Mouse (Mus musculus): ENCODE data around the gene Klhdc7b. TPM values are rescaled to one million over a fixed set of nuclear protein-coding genes. Genes with fewer than 3 reads are reported as not detected.
A peak's percentile ranks its signal among the peaks of the same experiment; 100 is the strongest.
"Not testable (repeated sequence)": the region's sequence is repeated elsewhere in the genome, so short reads cannot be mapped to it uniquely, and the experiment has no call there.

Klhdc7b gene
- polyA plus RNA-seq, 1 experiment: not detected

- Histone ChIP-seq H3K79me2 (ENCODE audit: control insufficient read depth, insufficient read depth) (peaks cover 12% of the 10 kb centered on the region), H3K4me3 (peak overlapping the region; percentile 89), H3K4me2 (ENCODE audit: low read depth) (peak overlapping the region; percentile 99), H3K36me3 (ENCODE audit: control insufficient read depth, insufficient read depth) (peaks cover 9% of the 10 kb centered on the region), H3K27me3 (ENCODE audit: control insufficient read depth, insufficient read depth, insufficient read length) (no peaks in the 10 kb centered on the region), H3ac (ENCODE audit: control insufficient read depth, insufficient read length) (peak overlapping the region; percentile 2)
- TF ChIP-seq SRF (IDR thresholded peaks at IDR 0.05; ENCODE audit: control insufficient read depth, insufficient read length, low read depth) (no peak), MYOG (IDR thresholded peaks at IDR 0.05; ENCODE audit: control insufficient read depth in 1 of 3, insufficient read depth in 1 of 3, insufficient read length in 2 of 3, low read depth in 2 of 3) (no peak), MYOD1 (IDR thresholded peaks at IDR 0.05; ENCODE audit: control insufficient read depth in 1 of 3, insufficient read length in 2 of 3, low read depth in 2 of 3) (no peak)
Observed at GRCm38 (mm10) chr15:89428821-89429351, 44.2 kb downstream of the Klhdc7b start.

GRCm38 (mm10) chr15:89429352-89430221, 44.9 kb downstream of the Klhdc7b start, which contains the start of the genes C730034F03Rik, Gm44502 and Chkb:
Gene C730034F03Rik (plus strand): TSS chr15:89429589.
Gene Gm44502 (minus strand): TSS chr15:89429696.
Gene Chkb (minus strand): TSS chr15:89429908.
- Histone ChIP-seq H3K4me2 (ENCODE audit: low read depth) (peak within 1 kb of the TSS; percentile 99), H3K36me3 (ENCODE audit: control insufficient read depth, insufficient read depth) (peaks cover 9% of the 10 kb centered on the region), H3K4me3 (peak within 1 kb of the TSS; percentile 89), H3ac (ENCODE audit: control insufficient read depth, insufficient read length) (peak within 1 kb of the TSS; percentile 2), H3K79me2 (ENCODE audit: control insufficient read depth, insufficient read depth) (peaks cover 12% of the 10 kb centered on the region), H3K27me3 (ENCODE audit: control insufficient read depth, insufficient read depth, insufficient read length) (no peaks in the 10 kb centered on the region)
- TF ChIP-seq MAX (IDR thresholded peaks at IDR 0.05; ENCODE audit: low read depth) (no peak), POLR2AphosphoS2 (IDR thresholded peaks at IDR 0.05; ENCODE audit: insufficient read length, low read depth) (peak; percentile 71), USF1 (IDR thresholded peaks at IDR 0.05; ENCODE audit: low read depth) (peak; percentile 2), E2F4 (IDR thresholded peaks at IDR 0.05; ENCODE audit: insufficient read depth) (no peak), MYOG (IDR thresholded peaks at IDR 0.05; ENCODE audit: control insufficient read depth in 1 of 3, insufficient read depth in 1 of 3, insufficient read length in 2 of 3, low read depth in 2 of 3) (peak in 2 of 3 experiments; percentile 63 to 65), SRF (IDR thresholded peaks at IDR 0.05; ENCODE audit: control insufficient read depth, insufficient read length, low read depth) (no peak), REST (IDR thresholded peaks at IDR 0.05; ENCODE audit: insufficient read depth, insufficient read length) (no peak), CEBPB (IDR thresholded peaks at IDR 0.05; ENCODE audit: insufficient read depth, poor library complexity, severe bottlenecking) (no peak), TCF3 (IDR thresholded peaks at IDR 0.05; ENCODE audit: insufficient read length, low read depth) (no peak), TCF12 (IDR thresholded peaks at IDR 0.05; ENCODE audit: insufficient read depth, poor library complexity, severe bottlenecking) (no peak), MYOD1 (IDR thresholded peaks at IDR 0.05; ENCODE audit: control insufficient read depth in 1 of 3, insufficient read length in 2 of 3, low read depth in 2 of 3) (peak in 2 of 3 experiments; percentile 26 to 68), POLR2A (IDR thresholded peaks at IDR 0.05; ENCODE audit: insufficient read length, low read depth) (peak; percentile 75)

GRCm38 (mm10) chr15:89430341-89430740, 45.6 kb downstream of the Klhdc7b start:
- peak overlapping the region; percentile 89 for H3K4me3 ChIP-seq
- peaks cover 9% of the 10 kb centered on the region for H3K36me3 ChIP-seq (ENCODE audit: control insufficient read depth, insufficient read depth)
- no peak overlapping the region for H3ac ChIP-seq (ENCODE audit: control insufficient read depth, insufficient read length)
- TF ChIP-seq CEBPB (IDR thresholded peaks at IDR 0.05; ENCODE audit: insufficient read depth, poor library complexity, severe bottlenecking) (no peak), MAX (IDR thresholded peaks at IDR 0.05; ENCODE audit: low read depth) (no peak), TCF3 (IDR thresholded peaks at IDR 0.05; ENCODE audit: insufficient read length, low read depth) (no peak), REST (IDR thresholded peaks at IDR 0.05; ENCODE audit: insufficient read depth, insufficient read length) (no peak), POLR2A (IDR thresholded peaks at IDR 0.05; ENCODE audit: insufficient read length, low read depth) (no peak), POLR2AphosphoS2 (IDR thresholded peaks at IDR 0.05; ENCODE audit: insufficient read length, low read depth) (no peak), MYOD1 (IDR thresholded peaks at IDR 0.05; ENCODE audit: control insufficient read depth in 1 of 3, insufficient read length in 2 of 3, low read depth in 2 of 3) (no peak), E2F4 (IDR thresholded peaks at IDR 0.05; ENCODE audit: insufficient read depth) (no peak), MYOG (IDR thresholded peaks at IDR 0.05; ENCODE audit: control insufficient read depth in 1 of 3, insufficient read depth in 1 of 3, insufficient read length in 2 of 3, low read depth in 2 of 3) (no peak), SRF (IDR thresholded peaks at IDR 0.05; ENCODE audit: control insufficient read depth, insufficient read length, low read depth) (no peak), USF1 (IDR thresholded peaks at IDR 0.05; ENCODE audit: low read depth) (no peak), TCF12 (IDR thresholded peaks at IDR 0.05; ENCODE audit: insufficient read depth, poor library complexity, severe bottlenecking) (no peak)
- no peaks in the 10 kb centered on the region for H3K27me3 ChIP-seq (ENCODE audit: control insufficient read depth, insufficient read depth, insufficient read length)
- peak overlapping the region; percentile 76 for H3K4me2 ChIP-seq (ENCODE audit: low read depth)
- peaks cover 12% of the 10 kb centered on the region for H3K79me2 ChIP-seq (ENCODE audit: control insufficient read depth, insufficient read depth)

- peak overlapping the region; percentile 76 for H3K4me2 ChIP-seq (ENCODE audit: low read depth)
- not testable (repeated sequence) for H3K36me3 ChIP-seq (ENCODE audit: control insufficient read depth, insufficient read depth); H3K27me3 ChIP-seq (ENCODE audit: control insufficient read depth, insufficient read depth, insufficient read length); H3ac ChIP-seq (ENCODE audit: control insufficient read depth, insufficient read length)
- peak overlapping the region; percentile 89 for H3K4me3 ChIP-seq
- H3K79me2 ChIP-seq (ENCODE audit: control insufficient read depth, insufficient read depth): peaks cover 12% of the 10 kb centered on the region
Observed at GRCm38 (mm10) chr15:89430771-89431170, 46.1 kb downstream of the Klhdc7b start.

GRCm38 (mm10) chr15:89431271-89431670, 46.6 kb downstream of the Klhdc7b start:
- H3K27me3 ChIP-seq (ENCODE audit: control insufficient read depth, insufficient read depth, insufficient read length): no peaks in the 10 kb centered on the region
- H3ac ChIP-seq (ENCODE audit: control insufficient read depth, insufficient read length): no peak overlapping the region
- H3K36me3 ChIP-seq (ENCODE audit: control insufficient read depth, insufficient read depth): peaks cover 9% of the 10 kb centered on the region
- H3K79me2 ChIP-seq (ENCODE audit: control insufficient read depth, insufficient read depth): peaks cover 12% of the 10 kb centered on the region
- H3K4me2 ChIP-seq (ENCODE audit: low read depth): no peak overlapping the region
- TF ChIP-seq MAX (IDR thresholded peaks at IDR 0.05; ENCODE audit: low read depth): no peak
- no peak for TF ChIP-seq USF1 (IDR thresholded peaks at IDR 0.05; ENCODE audit: low read depth)
- no peak for TF ChIP-seq TCF3 (IDR thresholded peaks at IDR 0.05; ENCODE audit: insufficient read length, low read depth)
- no peak for TF ChIP-seq SRF (IDR thresholded peaks at IDR 0.05; ENCODE audit: control insufficient read depth, insufficient read length, low read depth)
- no peak for TF ChIP-seq TCF12 (IDR thresholded peaks at IDR 0.05; ENCODE audit: insufficient read depth, poor library complexity, severe bottlenecking)
- H3K4me3 ChIP-seq: no peak overlapping the region

All from myocyte (in vitro differentiated cells).